Mouse (Mus musculus): ENCODE results near the gene Surf2. TPM values are rescaled to one million over a fixed set of nuclear protein-coding genes. Genes with fewer than 3 reads are reported as not detected.
A peak's percentile ranks its signal among the peaks of the same experiment; 100 is the strongest.

Gene Surf2
- polyA plus RNA-seq, 1 experiment from 2014 or later: 52.0 TPM

DNA sequence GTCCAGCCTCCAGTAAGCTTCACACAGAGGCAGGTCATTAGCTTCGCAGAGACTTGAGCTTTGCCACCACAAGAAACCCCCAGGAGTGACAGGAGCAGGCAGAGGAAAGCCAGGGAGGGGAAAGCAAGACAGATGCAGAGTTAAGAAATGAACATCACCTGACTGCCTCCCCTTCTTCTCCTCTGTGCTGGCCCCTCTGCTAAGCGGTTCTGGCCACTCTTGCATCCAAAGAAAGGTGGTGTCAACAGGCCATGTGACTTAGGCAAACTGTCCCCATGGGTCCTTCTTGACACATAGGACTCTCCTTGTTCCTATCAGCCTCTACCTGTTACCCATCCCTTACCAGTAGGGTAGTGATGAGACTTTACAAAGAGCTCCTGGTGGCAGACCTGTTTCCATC, 10.2 kb upstream of the Surf2 start:
- in situ Hi-C loops (cut with MboI; ENCODE audit: low pct_unique_long_range_greater_than_20kb): loop anchor here (25.0 kb wide), 1 partner anchor 469 kb away; the partner anchor contains the start of gene Sec16a
- TF ChIP-seq CTCF (IDR thresholded peaks at IDR 0.05): no peak
- ATAC-seq (no peak), DNase-seq (ENCODE audit: low read depth, low spot score) (no peak)
- POLR2A ChIA-PET: no interaction called here
- H3K27me3 ChIP-seq: no peaks in the 10 kb centered on the region
- CTCF ChIA-PET: interaction anchor here (1.2 to 4.0 kb wide), 3 partner anchors 133 to 296 kb away, joined by 3 to 22 read pairs (median 4); no protein-coding TSS in a partner anchor

DNA sequence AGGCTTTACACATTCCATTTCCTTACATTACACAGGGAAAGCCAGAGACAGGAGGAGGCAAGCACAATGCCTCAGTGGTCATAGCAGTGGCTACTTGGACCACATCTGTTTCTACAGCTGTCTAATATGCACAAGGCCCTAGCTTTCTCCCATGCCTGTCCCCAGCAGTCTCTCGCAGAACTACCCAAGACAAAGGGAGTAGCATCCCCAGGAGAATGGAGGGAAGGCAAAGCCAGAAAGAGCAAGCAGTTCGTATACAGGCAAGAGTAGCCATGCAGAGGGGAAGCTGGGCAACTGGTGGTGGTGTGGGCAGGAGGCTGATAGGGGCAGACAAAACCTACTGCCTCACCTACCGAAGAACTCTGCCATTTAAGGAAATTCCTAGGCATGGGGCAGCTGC, 9.7 kb upstream of the Surf2 start:
- in situ Hi-C loops (cut with MboI; ENCODE audit: low pct_unique_long_range_greater_than_20kb): loop anchor here (25.0 kb wide), 1 partner anchor 469 kb away; the partner anchor contains the start of gene Sec16a
- no peaks in the 10 kb centered on the region for H3K27me3 ChIP-seq
- ATAC-seq (no peak), DNase-seq (ENCODE audit: low read depth, low spot score) (no peak)
- ChIA-PET CTCF (interaction anchor here (1.1 to 4.0 kb wide), 8 partner anchors 12 to 331 kb away, joined by 3 to 22 read pairs (median 4); no protein-coding TSS in a partner anchor), POLR2A (no interaction called here)
- TF ChIP-seq CTCF (IDR thresholded peaks at IDR 0.05): no peak

DNA sequence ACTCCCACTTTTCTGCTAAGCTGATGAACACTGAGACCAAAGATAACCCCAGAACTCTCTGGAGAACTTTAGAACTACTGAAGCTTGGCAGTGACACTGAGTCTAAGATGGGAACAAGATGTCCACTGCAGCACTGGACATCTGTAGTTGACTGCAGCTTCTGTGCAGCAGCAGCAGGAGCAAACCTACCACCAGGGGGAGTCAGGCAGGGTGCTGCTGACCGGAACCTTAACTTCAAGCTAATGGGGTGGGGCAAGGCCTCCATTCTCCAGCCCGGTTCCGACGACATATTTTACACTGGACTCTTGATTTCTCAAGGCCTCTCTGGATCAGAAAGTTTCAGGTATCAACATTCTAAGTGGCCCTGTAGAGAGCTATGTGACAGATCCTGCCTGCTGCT, 9.1 kb upstream of the Surf2 start:
- in situ Hi-C loops (cut with MboI; ENCODE audit: low pct_unique_long_range_greater_than_20kb): loop anchor here (25.0 kb wide), 1 partner anchor 470 kb away; the partner anchor contains the start of gene Sec16a
- no peaks in the 10 kb centered on the region for H3K27me3 ChIP-seq
- POLR2A ChIA-PET: no interaction called here
- CTCF ChIA-PET: interaction anchor here (0.9 to 4.0 kb wide), 11 partner anchors 11 to 330 kb away, joined by 3 to 22 read pairs (median 4); no protein-coding TSS in a partner anchor
- ATAC-seq: no peak
- no peak for TF ChIP-seq CTCF (IDR thresholded peaks at IDR 0.05)
- no peak for DNase-seq (ENCODE audit: low read depth, low spot score)

DNA sequence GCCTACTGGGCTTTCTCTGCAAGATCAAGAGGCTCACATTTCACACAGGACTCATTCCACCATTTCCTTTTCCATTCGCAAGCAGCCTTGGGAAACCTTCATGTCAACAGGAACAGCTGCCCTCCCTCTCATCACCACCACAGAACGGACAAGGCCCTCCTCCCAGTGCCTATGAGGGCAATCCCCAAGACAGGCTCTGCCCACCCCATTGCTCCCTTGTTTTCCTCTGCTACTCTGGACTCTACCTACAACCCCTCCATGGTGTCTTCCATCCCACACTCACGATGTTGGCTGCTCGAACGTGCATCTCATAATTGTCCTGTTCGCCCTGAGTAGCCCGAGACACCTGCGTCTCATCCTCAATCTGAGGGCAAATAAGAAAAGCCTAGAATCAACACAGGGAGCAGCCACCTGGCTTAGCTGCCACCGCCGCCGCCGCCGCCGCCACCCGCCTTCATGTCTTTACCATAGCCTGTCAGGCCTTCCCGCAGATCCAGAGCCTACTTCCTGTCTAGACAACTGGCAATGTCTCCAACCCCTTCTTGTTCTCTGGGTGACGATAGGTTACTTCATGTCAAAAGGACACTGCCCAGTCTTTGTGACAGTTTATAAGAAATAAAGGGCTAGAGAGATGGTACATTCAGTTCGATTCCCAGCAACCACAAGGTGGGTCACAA, 7.3 kb upstream of the Surf2 start:
- CTCF ChIA-PET: interaction anchor here (2.3 to 4.0 kb wide), 2 partner anchors 262 to 328 kb away, joined by 5 to 22 read pairs; no protein-coding TSS in a partner anchor
- TF ChIP-seq CTCF (IDR thresholded peaks at IDR 0.05): no peak
- in situ Hi-C loops (cut with MboI; ENCODE audit: low pct_unique_long_range_greater_than_20kb): loop anchor here (25.0 kb wide), 1 partner anchor 472 kb away; the partner anchor contains the start of gene Sec16a
- ATAC-seq (no peak), DNase-seq (ENCODE audit: low read depth, low spot score) (no peak)
- POLR2A ChIA-PET: interaction anchor here (1.1 kb wide), 1 partner anchor 131 kb away, joined by 5 read pairs; no protein-coding TSS in a partner anchor
- H3K27me3 ChIP-seq: no peaks in the 10 kb centered on the region

DNA sequence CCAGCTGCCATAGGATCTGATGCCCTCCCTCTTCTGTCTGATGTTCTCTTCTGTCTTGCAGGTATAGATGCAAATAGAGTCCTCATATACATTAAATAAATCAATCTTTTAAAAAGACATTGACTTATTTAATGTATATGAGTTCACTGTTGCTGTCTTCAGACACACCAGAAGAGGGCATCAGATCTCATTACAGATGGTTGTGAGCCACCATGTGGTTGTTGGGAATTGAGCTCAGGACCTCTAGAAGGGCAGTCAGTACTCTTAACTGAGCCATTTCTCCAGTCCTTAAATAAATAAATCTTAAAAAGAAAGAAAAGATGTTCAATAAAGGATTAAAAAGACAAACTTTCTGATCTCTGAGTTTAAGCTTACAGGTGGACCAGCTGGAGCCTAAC, 6.8 kb upstream of the Surf2 start:
- CTCF ChIA-PET: no interaction called here
- POLR2A ChIA-PET: interaction anchor here (1.1 kb wide), 1 partner anchor 131 kb away, joined by 5 read pairs; no protein-coding TSS in a partner anchor
- ATAC-seq (no peak), DNase-seq (ENCODE audit: low read depth, low spot score) (no peak)
- TF ChIP-seq CTCF (IDR thresholded peaks at IDR 0.05): no peak
- H3K27me3 ChIP-seq: no peaks in the 10 kb centered on the region
- in situ Hi-C loops (cut with MboI; ENCODE audit: low pct_unique_long_range_greater_than_20kb): loop anchor here (25.0 kb wide), 1 partner anchor 472 kb away; the partner anchor contains the start of gene Sec16a

DNA sequence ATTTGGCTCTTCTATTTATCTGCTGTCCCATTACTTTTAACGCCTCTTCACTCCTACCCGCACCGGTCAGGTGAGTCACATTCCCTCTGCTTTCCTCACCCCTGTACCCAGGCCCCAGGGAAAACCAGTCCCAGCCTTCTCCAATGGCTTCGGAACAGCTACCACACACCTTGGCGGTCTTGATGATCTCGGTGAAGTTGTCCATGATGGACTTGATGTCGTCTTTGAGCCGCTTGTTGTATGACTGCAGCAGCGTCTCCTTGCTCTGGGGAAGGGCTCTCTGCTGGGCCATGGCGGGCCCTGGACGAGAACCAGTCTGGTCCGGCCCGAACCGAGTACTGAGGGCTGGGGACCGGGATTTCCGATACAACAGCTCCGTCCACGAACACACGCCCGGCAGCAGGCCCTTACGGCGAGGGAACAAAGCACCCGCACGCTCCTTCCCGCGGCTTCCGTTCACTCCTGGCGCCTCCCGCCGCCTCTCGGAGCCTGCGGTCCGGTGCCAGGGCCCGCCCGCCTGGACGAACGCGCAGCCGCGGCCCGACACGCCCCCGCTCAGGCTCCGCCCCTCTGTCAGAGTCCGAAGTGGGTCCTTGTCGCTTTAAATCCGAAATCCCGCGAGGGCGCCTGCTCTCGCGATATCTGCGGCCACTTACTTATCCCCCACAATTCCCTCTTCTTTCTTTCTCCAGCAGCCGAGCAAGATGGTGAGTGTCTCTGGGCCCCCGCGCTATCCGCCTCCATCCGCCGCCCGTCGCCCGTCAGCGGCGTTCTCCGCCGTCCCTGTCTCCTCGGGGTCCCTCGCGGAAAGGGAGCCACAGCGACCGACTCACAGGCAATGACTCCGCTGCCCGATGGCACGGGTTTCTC, 5.8 kb upstream of the Surf2 start, which contains the start of the genes Med22 and Rpl7a:
Gene Med22, minus strand, starts transcription at position 554 of the 870 bp plus-strand sequence.
Gene Rpl7a, plus strand, starts transcription at position 641 of the 870 bp plus-strand sequence.
- TF ChIP-seq CTCF (IDR thresholded peaks at IDR 0.05): no peak
- in situ Hi-C loops (cut with MboI; ENCODE audit: low pct_unique_long_range_greater_than_20kb): loop anchor here (25.0 kb wide), 1 partner anchor 473 kb away; the partner anchor contains the start of gene Sec16a
- ChIA-PET CTCF (no interaction called here), POLR2A (no interaction called here)
- no peaks in the 10 kb centered on the region for H3K27me3 ChIP-seq
- ATAC-seq (peak; percentile 79), DNase-seq (ENCODE audit: low read depth, low spot score) (peak; percentile 92)

DNA sequence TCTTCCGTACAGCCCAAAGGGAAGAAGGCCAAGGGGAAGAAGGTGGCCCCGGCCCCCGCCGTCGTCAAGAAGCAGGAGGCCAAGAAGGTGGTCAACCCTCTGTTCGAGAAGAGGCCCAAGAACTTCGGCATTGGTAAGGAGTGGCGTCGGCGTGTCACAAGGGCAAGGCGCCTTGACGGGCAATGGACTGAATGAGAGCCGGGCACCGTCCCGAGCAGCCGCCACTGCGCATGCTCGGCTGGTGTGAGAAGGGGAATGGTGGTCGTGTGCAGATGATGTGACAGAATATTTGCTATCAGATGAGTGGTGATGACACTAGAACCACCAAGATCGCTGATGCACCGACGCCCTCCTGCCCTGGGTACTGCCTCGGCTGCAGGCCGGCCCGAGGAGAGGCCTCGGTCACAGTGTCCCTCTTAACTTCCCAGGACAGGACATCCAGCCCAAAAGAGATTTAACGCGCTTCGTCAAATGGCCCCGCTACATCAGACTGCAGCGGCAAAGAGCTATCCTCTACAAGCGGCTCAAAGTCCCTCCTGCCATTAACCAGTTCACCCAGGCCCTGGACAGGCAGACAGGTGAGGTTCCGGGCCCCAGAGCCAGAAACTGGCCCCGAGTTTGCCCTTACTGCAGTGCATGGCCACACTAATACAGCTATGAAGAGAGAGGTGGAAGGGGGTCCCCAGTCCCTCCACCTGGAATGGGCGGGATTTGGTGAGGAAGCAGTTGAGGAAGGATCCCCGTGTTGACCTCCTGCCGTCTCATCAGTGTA, 5.0 kb upstream of the Surf2 start:
- DNase-seq (ENCODE audit: low read depth, low spot score): no peak
- TF ChIP-seq CTCF (IDR thresholded peaks at IDR 0.05): no peak
- ChIA-PET CTCF (interaction anchor here (1.1 to 2.0 kb wide), 2 partner anchors 11 to 19 kb away, joined by 3 to 7 read pairs; no protein-coding TSS in a partner anchor), POLR2A (interaction anchor here (1.0 to 2.0 kb wide), 2 partner anchors 8 to 11 kb away, joined by 3 to 10 read pairs; partner anchors contain the start of gene Surf6)
- peak; percentile 27 for ATAC-seq
- in situ Hi-C loops (cut with MboI; ENCODE audit: low pct_unique_long_range_greater_than_20kb): loop anchor here (25.0 kb wide), 1 partner anchor 474 kb away; the partner anchor contains the start of gene Sec16a
- no peaks in the 10 kb centered on the region for H3K27me3 ChIP-seq

DNA sequence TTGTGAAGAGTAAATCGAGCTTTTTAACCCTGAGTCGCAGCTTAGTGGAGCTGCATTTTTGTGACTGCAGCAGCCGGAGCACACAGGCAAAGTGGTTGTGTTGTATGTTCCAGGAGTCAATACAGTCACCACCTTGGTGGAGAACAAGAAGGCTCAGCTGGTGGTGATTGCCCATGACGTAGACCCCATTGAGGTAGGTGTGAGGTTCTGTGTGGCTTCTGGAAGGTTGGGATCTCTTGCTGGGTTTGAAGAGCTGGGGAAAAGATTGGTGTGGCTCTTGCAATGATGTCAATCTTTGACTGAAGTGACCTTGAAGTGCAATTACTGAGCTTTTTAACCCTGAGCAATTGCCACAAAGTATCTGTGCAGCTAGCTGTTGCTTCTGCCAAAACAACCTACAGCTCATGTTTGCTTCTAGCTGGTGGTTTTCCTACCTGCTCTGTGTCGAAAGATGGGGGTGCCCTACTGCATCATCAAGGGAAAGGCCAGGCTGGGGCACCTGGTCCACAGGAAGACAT, 3.9 kb upstream of the Surf2 start:
- ATAC-seq (no peak), DNase-seq (ENCODE audit: low read depth, low spot score) (no peak)
- no peak for TF ChIP-seq CTCF (IDR thresholded peaks at IDR 0.05)
- in situ Hi-C loops (cut with MboI; ENCODE audit: low pct_unique_long_range_greater_than_20kb): loop anchor here (25.0 kb wide), 1 partner anchor 475 kb away; the partner anchor contains the start of gene Sec16a
- no peaks in the 10 kb centered on the region for H3K27me3 ChIP-seq
- ChIA-PET POLR2A (interaction anchor here (1.0 to 2.0 kb wide), 2 partner anchors 9 to 10 kb away, joined by 3 to 10 read pairs; partner anchors contain the start of gene Surf6), CTCF (interaction anchor here (1.1 to 2.0 kb wide), 3 partner anchors 10 to 105 kb away, joined by 3 to 7 read pairs (median 4); no protein-coding TSS in a partner anchor)
